8 mouse cellular contexts compared by ENCODE assay signal in the genomic region with DNA sequence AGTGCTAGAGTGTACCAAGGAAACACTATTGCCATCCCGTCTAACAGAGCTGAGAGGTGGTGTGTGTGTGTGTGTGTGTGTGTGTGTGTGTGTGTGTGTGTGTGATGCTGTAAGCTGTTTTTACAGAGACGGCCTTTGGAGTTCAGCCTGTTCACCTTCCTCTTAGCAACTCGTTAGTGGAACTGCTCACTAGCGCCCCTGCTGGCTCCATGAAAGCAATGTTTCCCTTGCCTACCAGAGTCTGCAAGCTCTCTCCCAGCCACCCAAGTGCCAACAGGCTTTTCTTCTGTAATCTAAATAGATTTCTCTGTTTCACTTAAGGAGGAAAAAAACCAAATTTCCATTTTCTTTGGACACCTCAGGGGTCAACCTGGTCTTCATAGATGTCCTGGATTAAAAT.
DNase-seq lines count a peak whose midpoint lies in the region; ATAC-seq and TF ChIP-seq lines count a peak whose summit lies in the region.
"Had no signal": no experiment of that assay in that cellular context is flagged by ENCODE, and none has a peak within 500 bp of the region (broad histone marks: within the 10 kb centered on the region; RNA-seq: fewer than 3 reads in every experiment).

No protein-coding gene starts in this region.

- TF ChIP-seq RAD21 in MEL (IDR thresholded peaks at IDR 0.05; ENCODE audit: low read depth, low read length): no peak

- no peak overlapping the region for H3K4me3 ChIP-seq in kidney, embryonic 14.5 days (ENCODE audit: low read length)
- no peak overlapping the region for H3K4me3 ChIP-seq in MEL (ENCODE audit: control insufficient read depth in 1 of 2, insufficient read depth in 1 of 2, low read depth in 2 of 2, low read length in 2 of 2)
- no peak overlapping the region for H3K4me3 ChIP-seq in embryonic facial prominence, embryonic 14.5 days (ENCODE audit: low read depth, low read length)
- H3K4me3 ChIP-seq in neural tube, embryonic 11.5 days (ENCODE audit: low read depth, low read length): no peak overlapping the region
- no peak overlapping the region for H3K4me3 ChIP-seq in heart, embryonic 11.5 days (ENCODE audit: low read depth, low read length)
- H3K4me3 ChIP-seq: lung, embryonic 15.5 days had no signal

- no peaks in the 10 kb centered on the region for H3K27me3 ChIP-seq in kidney, embryonic 14.5 days (ENCODE audit: control insufficient read depth, insufficient read depth, low read length)
- H3K27me3 ChIP-seq in MEL (ENCODE audit: control insufficient read depth in 1 of 2, insufficient read depth in 2 of 2, low read length in 2 of 2): no peaks in the 10 kb centered on the region
- no peaks in the 10 kb centered on the region for H3K27me3 ChIP-seq in embryonic facial prominence, embryonic 14.5 days (replicated peaks; ENCODE audit: control insufficient read depth, insufficient read depth, low read length)
- no peaks in the 10 kb centered on the region for H3K27me3 ChIP-seq in neural tube, embryonic 11.5 days (ENCODE audit: control insufficient read depth, insufficient read depth, low read length)
- no peaks in the 10 kb centered on the region for H3K27me3 ChIP-seq in heart, embryonic 11.5 days (ENCODE audit: control insufficient read depth, insufficient read depth, low read length)
- H3K27me3 ChIP-seq: lung, embryonic 15.5 days had no signal

- H3K36me3 ChIP-seq in kidney, embryonic 14.5 days (ENCODE audit: control insufficient read depth, insufficient read depth, low read length): no peaks in the 10 kb centered on the region
- H3K36me3 ChIP-seq in MEL (ENCODE audit: control insufficient read depth in 1 of 2, insufficient read depth in 2 of 2, low read length in 2 of 2): no peaks in the 10 kb centered on the region
- H3K36me3 ChIP-seq in embryonic facial prominence, embryonic 14.5 days (ENCODE audit: control insufficient read depth, insufficient read depth, low read length): no peaks in the 10 kb centered on the region
- H3K36me3 ChIP-seq in neural tube, embryonic 11.5 days (ENCODE audit: control insufficient read depth, insufficient read depth, low read length): no peaks in the 10 kb centered on the region
- H3K36me3 ChIP-seq in heart, embryonic 11.5 days (ENCODE audit: control insufficient read depth, insufficient read depth, low read length): no peaks in the 10 kb centered on the region
- H3K36me3 ChIP-seq: lung, embryonic 15.5 days had no signal

- 36% methylated on average over 4 of the region's 4 CpGs for WGBS in kidney, embryonic 14.5 days
- 24% methylated on average over 4 of the region's 4 CpGs for WGBS in embryonic facial prominence, embryonic 14.5 days
- WGBS in neural tube, embryonic 11.5 days: 28% methylated on average over 4 of the region's 4 CpGs
- WGBS in heart, embryonic 11.5 days (ENCODE audit: insufficient replicate concordance): 23% methylated on average over 4 of the region's 4 CpGs

- H3K79me2 ChIP-seq in MEL (ENCODE audit: control insufficient read depth, insufficient read depth, low read length, poor library complexity): no peaks in the 10 kb centered on the region

- H3K4me2 ChIP-seq in kidney, embryonic 14.5 days (replicated peaks; ENCODE audit: low read depth, low read length): no peak overlapping the region
- H3K4me2 ChIP-seq in embryonic facial prominence, embryonic 14.5 days (ENCODE audit: low read depth, low read length): no peak overlapping the region
- H3K4me2 ChIP-seq in neural tube, embryonic 11.5 days (ENCODE audit: low read depth): no peak overlapping the region
- no peak overlapping the region for H3K4me2 ChIP-seq in heart, embryonic 11.5 days
- H3K4me2 ChIP-seq: lung, embryonic 15.5 days had no signal

- H3K4me1 ChIP-seq in kidney, embryonic 14.5 days (ENCODE audit: control insufficient read depth, insufficient read depth, low read length): no peaks in the 10 kb centered on the region
- no peaks in the 10 kb centered on the region for H3K4me1 ChIP-seq in MEL (ENCODE audit: control insufficient read depth in 1 of 2, insufficient read depth in 2 of 2, low read length in 2 of 2)
- no peaks in the 10 kb centered on the region for H3K4me1 ChIP-seq in embryonic facial prominence, embryonic 14.5 days (ENCODE audit: control insufficient read depth, insufficient read depth, low read length)
- no peaks in the 10 kb centered on the region for H3K4me1 ChIP-seq in neural tube, embryonic 11.5 days (ENCODE audit: control insufficient read depth, insufficient read depth, low read length)
- H3K4me1 ChIP-seq in heart, embryonic 11.5 days (ENCODE audit: control insufficient read depth, insufficient read depth, low read length): no peaks in the 10 kb centered on the region
- H3K4me1 ChIP-seq: lung, embryonic 15.5 days had no signal

- no peak overlapping the region for H3K9ac ChIP-seq in kidney, embryonic 14.5 days (ENCODE audit: low read depth, low read length)
- H3K9ac ChIP-seq in MEL (ENCODE audit: control insufficient read depth, low read depth, low read length, poor library complexity, severe bottlenecking): no peak overlapping the region
- H3K9ac ChIP-seq in embryonic facial prominence, embryonic 14.5 days (ENCODE audit: low read depth, low read length): no peak overlapping the region
- H3K9ac ChIP-seq in neural tube, embryonic 11.5 days (ENCODE audit: low read length): no peak overlapping the region
- H3K9ac ChIP-seq in heart, embryonic 11.5 days (ENCODE audit: low read depth, low read length): no peak overlapping the region
- H3K9ac ChIP-seq: lung, embryonic 15.5 days had no signal

- no peak for ATAC-seq in kidney, embryonic 14.5 days (ENCODE audit: low FRiP score, low TSS enrichment)
- no peak for ATAC-seq in embryonic facial prominence, embryonic 14.5 days (ENCODE audit: low read depth)
- no peak for ATAC-seq in neural tube, embryonic 11.5 days (ENCODE audit: insufficient read depth, low FRiP score, low TSS enrichment)
- no peak for ATAC-seq in heart, embryonic 11.5 days (replicated peaks; ENCODE audit: insufficient number of reproducible peaks, low FRiP score, low TSS enrichment)

- H3K27ac ChIP-seq in kidney, embryonic 14.5 days (ENCODE audit: low read depth, low read length): no peak overlapping the region
- H3K27ac ChIP-seq in MEL (ENCODE audit: control insufficient read depth, low read depth, low read length): no peak overlapping the region
- no peak overlapping the region for H3K27ac ChIP-seq in embryonic facial prominence, embryonic 14.5 days (replicated peaks; ENCODE audit: low read depth, low read length)
- H3K27ac ChIP-seq in neural tube, embryonic 11.5 days (ENCODE audit: low read depth, low read length): no peak overlapping the region
- no peak overlapping the region for H3K27ac ChIP-seq in heart, embryonic 11.5 days (ENCODE audit: low read depth, low read length)
- H3K27ac ChIP-seq: lung, embryonic 15.5 days had no signal

- TF ChIP-seq POLR2A in MEL (IDR thresholded peaks at IDR 0.05; ENCODE audit: control insufficient read depth in 1 of 2, insufficient read depth in 1 of 2, low read depth in 1 of 2, low read length in 2 of 2, poor library complexity in 1 of 2): no peak

- H3K9me3 ChIP-seq in kidney, embryonic 14.5 days (ENCODE audit: control insufficient read depth, low read length): no peaks in the 10 kb centered on the region
- no peaks in the 10 kb centered on the region for H3K9me3 ChIP-seq in MEL (replicated peaks; ENCODE audit: insufficient read depth, low read length)
- no peaks in the 10 kb centered on the region for H3K9me3 ChIP-seq in embryonic facial prominence, embryonic 14.5 days (ENCODE audit: control insufficient read depth, low read length)
- no peaks in the 10 kb centered on the region for H3K9me3 ChIP-seq in neural tube, embryonic 11.5 days (ENCODE audit: control insufficient read depth, low read length)
- no peaks in the 10 kb centered on the region for H3K9me3 ChIP-seq in heart, embryonic 11.5 days (replicated peaks; ENCODE audit: control insufficient read depth, low read length)
- H3K9me3 ChIP-seq: lung, embryonic 15.5 days had no signal

- peak; percentile 9 to 32 (median 18); a peak in 3 of 6 replicates for TF ChIP-seq CTCF in MEL (IDR thresholded peaks at IDR 0.05 in 2 of 3, conservative IDR thresholded peaks at IDR 0.05 in 1 of 3; ENCODE audit: control insufficient read depth in 1 of 3, insufficient read depth in 1 of 3, low read depth in 2 of 3, low read length in 3 of 3, poor library complexity in 1 of 3, severe bottlenecking in 1 of 3)

- DNase-seq in kidney, adult 18-20 months: peak; percentile 5
- DNase-seq in B cell, adult 2 months: peak; percentile 25 to 32
- peak; percentile 13 for DNase-seq in MEL (ENCODE audit: low read depth, low spot score)
- peak; percentile 28 for DNase-seq in embryonic facial prominence, embryonic 14.5 days (ENCODE audit: low spot score)
- peak; percentile 61 for DNase-seq in neural tube, embryonic 11.5 days (ENCODE audit: low spot score)

- TF ChIP-seq EP300 in MEL (IDR thresholded peaks at IDR 0.05; ENCODE audit: low read depth in 1 of 2, low read length in 2 of 2): no peak

TF ChIP-seq in MEL, 35 proteins besides CTCF, POLR2A, EP300 and RAD21:
- TF ChIP-seq HCFC1 (IDR thresholded peaks at IDR 0.05; ENCODE audit: low read depth, low read length): no peak
- no peak for TF ChIP-seq TAL1 (IDR thresholded peaks at IDR 0.05; ENCODE audit: low read length)
- no peak for TF ChIP-seq GATA1 (IDR thresholded peaks at IDR 0.05; ENCODE audit: low read depth, low read length)
- TF ChIP-seq MAFK (IDR thresholded peaks at IDR 0.05; ENCODE audit: borderline replicate concordance, low read depth, low read length): no peak
- TF ChIP-seq BHLHE40 (IDR thresholded peaks at IDR 0.05; ENCODE audit: borderline replicate concordance, low read depth, low read length): no peak
- TF ChIP-seq JUND (IDR thresholded peaks at IDR 0.05; ENCODE audit: low read depth, low read length): no peak
- no peak for TF ChIP-seq CHD1 (IDR thresholded peaks at IDR 0.05; ENCODE audit: low read depth, low read length)

Comparison
In these comparisons a context has a peak if more than half of its experiments do, and no peak if none do; other contexts are left out.
1. DNase-seq: peak in every context shown above with its lines; median percentile 61 in neural tube, embryonic 11.5 days; 28 in B cell, adult 2 months; 28 in embryonic facial prominence, embryonic 14.5 days; 13 in MEL; 5 in kidney, adult 18-20 months.